Mouse (Mus musculus) skeletal muscle tissue, adult 2 months (tissue): ENCODE measurements around the gene Igdcc3.

ENCODE experiments used
- DNase-seq: peaks from one replicate; pipeline ENCODE4 v3.0.0-alpha.2; 2012; ENCODE audit warnings: low read depth, low spot score

The Igdcc3 gene

DNA sequence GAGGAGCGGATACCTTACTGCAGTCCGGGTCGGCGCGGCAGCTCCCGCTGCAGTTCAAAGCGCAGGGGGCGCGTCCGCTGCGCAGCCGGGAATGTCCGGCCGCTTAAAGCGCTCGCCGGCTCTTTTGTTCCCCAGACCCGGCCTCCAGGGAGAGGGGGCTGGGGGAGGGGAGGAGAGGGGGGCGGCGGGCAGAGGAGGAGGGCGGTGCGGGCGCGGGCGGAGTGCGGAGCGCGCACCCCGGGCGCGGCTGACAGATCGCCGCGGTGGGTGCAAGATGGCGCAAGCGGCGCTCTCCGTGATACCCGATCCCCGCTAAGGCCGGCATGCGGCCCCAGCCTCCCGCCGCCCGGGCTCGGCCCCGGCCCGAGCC, at the start of gene Igdcc3:
Gene Igdcc3, plus strand, starts transcription at position 254 of the 370 bp plus-strand sequence.
- no peak for DNase-seq

DNA sequence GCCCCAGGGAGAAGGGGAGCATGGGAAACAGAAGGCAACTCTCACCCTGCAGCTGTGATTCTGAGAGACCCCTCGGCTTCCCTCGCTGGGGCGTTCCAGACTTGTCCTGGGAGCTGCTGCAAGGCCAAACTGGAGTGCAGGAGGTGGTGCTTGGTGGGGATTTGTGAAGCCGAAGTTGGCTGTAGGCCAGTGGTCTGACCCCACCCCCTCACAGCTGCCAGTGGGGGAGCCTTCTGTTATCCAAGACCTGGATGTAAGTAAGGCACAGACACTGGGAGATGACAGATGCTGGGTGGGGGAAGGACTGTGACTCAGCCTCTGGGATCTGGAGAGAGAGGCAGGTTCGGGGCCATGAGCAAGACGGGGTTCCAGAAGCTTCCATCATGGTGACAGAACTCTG, 46.8 kb upstream of the Igdcc3 start:
- DNase-seq = peak; percentile 74

DNA sequence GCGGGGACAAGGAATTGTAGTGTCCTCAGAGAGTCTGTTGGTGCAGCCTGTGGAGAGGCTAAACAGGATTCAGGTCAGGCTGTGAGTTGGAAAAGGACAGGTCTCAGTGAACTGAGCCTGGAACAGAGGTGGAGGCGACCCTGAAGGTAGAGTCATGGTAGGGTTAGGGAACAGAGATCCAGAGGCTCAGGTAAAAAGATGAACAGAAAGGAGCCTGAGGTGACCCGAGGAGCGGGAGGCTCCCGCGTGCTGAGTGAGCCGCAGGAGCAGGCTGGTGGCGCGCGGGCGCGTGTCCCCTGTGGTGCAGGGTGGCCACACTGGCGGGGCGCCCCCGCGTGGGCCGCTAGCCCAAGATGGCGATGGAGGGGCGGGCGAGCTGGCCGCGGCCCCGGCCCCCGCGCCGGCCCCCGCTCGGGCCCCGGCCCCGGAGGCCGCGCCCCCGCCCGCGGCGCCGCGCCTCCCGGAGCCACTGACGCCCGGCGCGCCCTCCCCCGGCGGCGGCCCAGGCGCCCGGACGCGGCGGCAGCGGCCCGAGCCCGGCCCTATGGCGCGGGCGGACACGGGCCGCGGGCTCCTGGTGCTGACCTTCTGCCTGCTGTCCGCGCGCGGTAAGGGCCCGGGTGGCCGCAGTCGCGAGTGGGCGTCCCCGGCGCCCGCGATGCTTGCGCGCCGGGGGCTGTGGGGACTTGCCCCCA, 39.9 kb upstream of the Igdcc3 start, which contains the start of gene Igdcc4:
Gene Igdcc4, plus strand, starts transcription at position 496 of the 695 bp plus-strand sequence.
- no peak for DNase-seq

DNA sequence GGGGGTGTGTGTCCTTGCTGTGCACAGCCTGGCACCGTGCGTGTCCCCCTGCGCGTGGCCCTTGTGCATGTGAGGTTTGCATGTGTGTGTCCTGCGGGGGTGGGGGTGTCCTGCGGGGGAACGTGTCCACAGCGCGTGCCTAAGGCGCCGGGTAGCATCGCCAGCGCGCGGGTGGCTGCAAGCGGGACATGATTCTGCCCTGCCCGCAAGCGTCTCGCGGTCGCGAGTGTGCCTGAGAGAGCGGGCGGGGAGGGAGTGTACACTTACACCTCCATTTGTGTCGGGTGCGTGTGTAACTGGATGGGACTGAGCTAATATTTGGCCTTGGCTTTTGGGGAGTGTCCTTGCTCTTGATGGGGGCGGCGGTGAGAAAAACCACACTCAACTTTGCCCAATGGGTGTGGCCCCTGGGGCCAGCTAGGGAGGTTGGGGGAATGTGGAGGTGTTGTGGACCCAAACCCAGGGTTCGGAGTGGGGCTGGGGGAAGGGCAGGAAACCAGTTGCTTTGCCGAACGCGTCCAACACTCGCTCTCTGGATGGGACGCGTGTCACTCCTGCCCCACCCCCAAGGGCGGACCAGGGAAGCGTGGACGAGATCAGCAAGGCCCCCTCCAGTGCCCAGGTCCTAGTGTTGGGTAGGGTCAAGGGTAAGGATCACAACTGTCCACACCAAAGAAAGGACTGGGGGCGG, 39.2 kb upstream of the Igdcc3 start:
- no peak for DNase-seq

DNA sequence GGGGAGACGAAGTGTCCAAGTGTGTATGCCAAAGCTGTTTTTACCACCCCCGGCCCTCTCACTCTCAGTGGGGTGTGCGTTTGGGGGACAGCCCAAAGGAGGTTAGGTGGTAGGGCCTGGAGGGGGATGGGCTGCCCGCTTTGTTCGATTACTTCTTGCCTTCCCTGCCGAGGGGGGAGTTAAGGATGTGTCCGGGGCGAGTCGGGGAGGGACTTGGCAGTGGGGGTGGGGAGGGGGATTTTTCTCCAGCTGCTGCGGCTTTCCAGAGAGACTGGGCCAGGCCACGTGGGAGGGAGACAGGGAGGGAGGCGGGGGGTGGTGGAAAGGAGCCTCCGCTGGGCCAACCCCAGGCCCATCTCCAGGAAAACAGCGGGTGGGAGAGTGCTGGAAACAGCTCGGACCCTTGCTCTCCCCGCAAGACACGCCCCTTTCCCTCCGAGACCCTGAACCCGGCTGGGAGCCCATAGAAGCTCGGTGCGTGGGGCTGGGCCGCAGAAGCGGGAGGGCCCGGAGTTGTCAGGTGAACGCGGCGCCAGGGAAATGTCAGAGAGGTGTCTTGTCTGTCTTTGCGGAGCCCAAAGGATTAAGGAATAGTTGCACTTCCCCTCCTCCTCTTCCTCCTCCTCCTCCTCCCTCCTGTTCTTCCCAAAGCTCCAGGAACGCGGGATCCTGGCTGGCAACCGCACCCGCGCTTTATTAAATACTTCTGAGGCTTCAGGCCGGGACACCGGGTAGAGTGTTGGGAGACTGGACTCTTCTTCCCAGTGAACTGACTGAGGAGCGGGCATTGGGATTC, 38.4 kb upstream of the Igdcc3 start:
- no peak for DNase-seq

DNA sequence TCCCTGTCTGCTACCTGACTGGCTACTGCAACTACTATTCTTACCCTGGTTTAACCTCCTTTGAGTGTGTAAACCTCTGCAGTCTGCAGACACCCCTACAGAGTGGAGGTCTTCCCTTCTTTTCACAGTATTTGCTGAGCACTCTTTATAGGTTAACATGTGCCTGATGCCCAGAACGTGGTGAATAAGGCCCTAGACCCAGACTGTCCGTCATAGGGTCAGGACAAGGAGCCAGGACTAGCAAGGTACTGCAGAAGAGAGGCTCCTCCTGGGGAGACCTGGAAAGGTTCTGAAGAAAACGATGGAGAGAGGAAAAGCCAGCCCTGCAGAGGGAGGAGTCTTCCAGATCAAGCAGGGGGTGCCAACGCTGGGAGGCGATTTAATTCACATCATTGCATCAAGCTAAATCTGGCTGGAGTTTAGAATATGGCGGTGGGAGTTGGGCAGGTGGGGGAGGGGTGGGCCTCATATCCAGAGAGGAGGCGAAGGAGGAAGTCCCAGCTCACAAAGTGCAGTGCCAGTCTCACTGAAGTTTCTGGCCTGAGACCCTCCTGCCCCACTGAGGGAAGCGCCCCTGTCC, 37.7 kb upstream of the Igdcc3 start:
- DNase-seq = no peak

DNA sequence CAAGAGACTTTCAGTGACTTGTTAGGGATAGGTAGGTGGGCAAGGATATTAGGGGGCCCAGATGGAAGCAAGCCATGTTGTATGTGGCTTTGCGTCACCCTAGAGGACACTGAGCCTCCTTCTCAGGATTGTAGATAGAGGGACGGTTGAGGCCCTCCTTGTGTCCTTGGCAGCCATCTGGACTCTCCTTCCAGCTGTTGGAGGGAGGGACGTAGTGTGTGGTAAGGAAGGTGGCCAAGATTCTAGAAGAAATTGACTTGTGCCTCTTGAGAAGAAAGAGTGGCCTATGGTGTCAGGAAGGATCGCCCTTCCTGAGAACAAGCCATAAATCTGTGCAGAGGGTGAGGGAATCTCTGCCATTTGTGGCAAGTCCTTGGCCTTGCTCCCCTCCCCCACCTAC, 34.2 kb upstream of the Igdcc3 start:
- DNase-seq = no peak

DNA sequence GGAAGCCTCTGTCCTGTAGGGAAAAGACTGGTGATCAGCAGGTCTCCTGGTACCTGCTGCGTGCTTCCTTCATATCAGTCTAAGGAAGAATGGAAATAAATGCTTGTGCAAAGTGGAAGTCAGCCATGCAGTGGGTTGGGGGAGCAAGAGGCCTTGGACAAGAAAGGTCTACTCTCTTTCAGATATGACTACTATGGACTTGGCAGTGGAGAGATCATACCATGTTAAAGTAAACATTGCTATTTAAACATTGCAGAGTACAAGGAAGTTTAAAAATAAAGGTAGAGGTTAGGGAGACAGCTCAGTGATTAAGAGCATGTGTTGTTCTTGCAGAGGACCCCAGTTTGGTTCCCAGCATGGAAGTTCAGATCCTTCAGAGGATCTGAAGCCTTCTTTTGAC, 33.1 kb upstream of the Igdcc3 start:
- DNase-seq = no peak

DNA sequence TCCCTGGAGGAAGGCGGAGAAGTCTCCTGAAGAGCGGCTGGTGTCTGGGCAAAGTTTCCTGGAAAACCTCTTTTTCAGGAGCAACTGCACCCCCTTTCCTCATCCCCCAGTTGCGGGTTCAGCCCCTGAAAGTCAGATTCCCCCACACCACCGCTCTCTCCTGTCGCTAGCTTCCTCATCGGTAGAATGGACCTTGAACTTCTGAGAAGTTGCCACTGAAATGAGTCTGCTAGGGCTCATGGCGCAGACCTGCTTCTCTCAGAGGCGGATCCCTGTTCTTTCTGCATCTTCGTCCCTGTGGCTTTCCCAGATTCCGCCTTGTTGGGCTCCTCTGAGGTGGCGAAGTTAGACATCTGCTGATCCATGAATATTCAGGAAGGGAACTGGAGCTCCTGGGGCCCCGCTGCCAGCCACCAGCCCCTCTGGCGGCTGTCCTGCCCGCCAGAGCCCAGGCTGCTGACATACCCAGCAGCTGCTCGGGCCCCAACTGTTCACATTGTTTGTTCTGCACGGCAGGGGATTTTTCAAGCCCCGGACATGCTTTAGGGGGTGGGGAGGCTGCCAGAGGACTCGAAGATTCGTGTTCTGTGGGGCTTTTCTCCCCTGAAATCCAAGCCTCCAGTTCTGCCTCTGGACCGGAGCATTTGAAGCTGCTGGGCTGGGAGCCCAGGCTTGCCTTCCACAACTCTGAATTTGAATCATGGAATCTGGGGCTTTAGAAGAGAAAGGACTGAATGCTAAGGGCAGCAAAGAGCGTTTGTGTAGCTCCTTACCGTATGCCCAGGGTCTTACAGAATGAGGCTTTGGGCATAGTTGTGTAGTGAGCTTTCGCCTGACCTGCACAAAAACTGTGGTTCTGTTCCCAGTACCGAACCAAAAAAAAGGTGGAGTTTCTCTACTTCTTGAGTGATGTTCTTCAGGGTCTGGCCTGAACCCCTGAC, 31.6 kb upstream of the Igdcc3 start:
- DNase-seq = no peak

DNA sequence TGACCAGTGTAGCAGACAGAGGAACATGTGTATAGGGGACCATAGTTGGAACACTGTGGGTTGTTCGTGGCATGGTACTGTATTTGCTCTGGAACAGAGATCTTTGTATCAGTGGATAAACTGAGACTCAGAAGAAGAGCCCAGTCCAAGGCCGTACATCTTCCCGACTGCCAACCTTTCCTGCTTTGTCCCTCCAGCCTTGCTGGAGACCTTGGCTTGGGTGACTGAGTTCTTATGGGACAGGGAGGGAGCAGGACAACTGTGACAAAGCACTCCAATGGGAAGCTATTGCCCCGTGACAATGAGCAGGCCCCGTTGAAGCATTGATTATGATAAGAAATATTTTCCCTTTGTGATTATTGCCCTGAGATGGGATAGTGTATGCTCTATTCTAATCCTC, 29.3 kb upstream of the Igdcc3 start:
- no peak for DNase-seq

DNA sequence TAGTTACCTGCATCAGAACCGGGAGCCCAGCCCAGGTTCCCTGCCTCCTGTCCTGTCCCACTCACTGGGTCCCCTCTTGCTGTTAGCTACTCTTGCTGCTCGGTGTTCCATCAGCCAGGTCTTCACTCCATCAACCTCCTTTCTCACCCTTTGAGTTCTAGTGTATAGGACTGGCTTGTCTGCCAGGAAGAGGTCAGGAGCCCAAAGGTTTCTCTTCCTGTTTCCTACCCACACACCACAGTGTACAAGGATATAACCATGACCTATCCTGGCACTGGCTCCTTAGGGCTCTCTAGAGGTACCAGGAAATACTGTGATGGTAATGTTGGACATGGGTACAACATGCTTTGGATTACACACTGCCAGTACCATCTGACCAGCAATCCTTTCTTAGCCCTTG, 27.3 kb upstream of the Igdcc3 start:
- DNase-seq = no peak

DNA sequence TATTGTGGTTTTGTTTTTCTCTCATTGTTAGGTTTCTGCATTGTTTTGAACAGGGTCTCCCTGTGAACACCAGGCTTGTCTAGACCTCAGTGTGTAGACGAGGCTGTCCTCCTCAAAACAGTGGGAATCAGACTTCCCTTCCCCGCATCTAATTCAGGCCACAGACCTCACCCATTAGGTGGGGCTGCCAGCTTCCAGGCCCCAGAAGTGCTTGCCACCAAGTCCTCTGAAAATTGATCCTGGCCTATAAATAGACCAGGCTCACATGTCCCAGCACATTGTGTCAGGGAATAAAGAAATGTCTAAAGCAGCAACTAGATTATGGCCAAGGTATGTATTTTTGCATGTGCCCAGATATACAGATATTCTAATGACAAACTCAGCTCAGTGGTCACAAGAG, 25.1 kb upstream of the Igdcc3 start:
- peak; percentile 71 for DNase-seq

DNA sequence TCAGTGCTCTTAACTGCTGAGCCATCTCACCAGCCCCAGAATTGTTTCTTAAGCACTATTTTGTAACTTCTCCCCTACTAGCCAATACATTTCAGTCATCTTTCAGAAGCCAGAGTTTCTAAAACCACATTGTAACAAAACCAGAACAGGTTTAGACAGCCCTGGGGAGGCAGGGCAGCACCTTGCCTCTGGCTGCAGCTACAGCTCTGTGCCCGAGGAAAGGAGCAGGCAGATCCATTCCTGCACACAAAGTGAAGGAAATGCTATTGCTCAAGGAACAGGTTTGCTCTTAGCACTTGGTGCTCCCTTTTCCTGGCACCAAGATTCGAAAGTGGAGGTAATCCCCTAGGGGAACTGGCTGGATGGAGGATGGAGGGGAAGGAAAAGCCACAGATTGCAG, 23.5 kb upstream of the Igdcc3 start:
- no peak for DNase-seq

DNA sequence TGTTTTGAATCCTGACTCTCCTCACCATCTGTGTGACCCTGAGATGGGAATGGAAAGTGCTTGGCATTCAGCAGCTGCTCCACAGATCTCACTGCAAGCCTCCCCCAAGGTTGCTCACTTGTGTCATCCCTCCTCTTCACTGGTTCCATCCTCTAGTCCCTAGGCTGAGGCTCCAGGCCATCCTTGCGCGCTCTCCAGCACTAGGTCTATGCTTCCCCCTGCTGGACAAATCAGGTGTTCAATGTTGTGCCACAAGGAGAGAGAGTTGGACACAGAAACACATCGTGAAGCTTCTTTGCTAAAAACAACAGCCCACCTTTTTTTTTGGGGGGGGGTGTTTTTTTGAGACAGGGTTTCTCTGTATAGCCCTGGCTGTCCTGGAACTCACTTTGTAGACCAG, 20.1 kb upstream of the Igdcc3 start:
- peak; percentile 68 for DNase-seq

DNA sequence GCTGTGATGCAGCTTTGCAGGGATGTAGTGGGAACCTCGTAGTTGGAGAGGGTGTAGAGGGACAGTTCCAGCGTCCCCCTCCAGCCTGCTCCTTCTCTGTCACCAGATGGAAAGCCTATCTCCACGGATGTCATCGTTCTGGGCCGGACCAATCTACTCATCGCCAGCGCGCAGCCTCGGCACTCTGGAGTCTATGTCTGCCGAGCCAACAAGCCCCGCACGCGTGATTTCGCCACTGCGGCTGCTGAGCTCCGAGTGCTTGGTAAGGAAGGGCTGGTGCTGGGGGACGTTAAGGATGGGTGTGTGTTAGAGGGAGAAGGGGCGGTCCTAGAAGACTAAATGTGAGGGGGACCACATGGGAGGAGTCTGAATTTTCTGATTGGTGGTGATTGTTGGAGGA, 18.4 kb upstream of the Igdcc3 start:
- DNase-seq = no peak

DNA sequence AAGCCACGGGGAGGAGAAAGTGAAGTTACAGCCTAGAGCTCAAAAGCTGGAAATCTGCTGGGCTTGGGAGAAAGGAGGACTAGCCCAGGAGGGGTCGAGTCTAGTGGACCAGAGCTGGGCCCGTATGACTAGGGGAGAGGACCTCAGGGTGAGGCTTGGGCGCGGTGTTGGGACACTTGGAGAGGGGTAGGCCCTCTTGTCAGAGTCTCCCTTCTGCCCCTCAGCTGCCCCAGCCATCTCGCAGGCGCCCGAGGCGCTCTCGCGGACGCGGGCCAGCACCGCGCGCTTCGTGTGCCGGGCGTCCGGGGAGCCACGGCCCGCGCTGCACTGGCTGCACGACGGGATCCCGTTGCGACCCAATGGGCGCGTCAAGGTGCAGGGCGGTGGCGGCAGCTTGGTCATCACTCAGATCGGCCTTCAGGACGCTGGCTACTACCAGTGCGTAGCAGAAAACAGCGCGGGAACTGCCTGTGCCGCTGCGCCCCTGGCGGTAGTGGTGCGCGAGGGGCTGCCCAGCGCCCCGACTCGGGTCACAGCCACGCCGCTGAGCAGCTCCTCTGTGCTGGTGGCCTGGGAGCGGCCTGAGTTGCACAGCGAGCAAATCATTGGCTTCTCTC, 17.3 kb upstream of the Igdcc3 start:
- no peak for DNase-seq

DNA sequence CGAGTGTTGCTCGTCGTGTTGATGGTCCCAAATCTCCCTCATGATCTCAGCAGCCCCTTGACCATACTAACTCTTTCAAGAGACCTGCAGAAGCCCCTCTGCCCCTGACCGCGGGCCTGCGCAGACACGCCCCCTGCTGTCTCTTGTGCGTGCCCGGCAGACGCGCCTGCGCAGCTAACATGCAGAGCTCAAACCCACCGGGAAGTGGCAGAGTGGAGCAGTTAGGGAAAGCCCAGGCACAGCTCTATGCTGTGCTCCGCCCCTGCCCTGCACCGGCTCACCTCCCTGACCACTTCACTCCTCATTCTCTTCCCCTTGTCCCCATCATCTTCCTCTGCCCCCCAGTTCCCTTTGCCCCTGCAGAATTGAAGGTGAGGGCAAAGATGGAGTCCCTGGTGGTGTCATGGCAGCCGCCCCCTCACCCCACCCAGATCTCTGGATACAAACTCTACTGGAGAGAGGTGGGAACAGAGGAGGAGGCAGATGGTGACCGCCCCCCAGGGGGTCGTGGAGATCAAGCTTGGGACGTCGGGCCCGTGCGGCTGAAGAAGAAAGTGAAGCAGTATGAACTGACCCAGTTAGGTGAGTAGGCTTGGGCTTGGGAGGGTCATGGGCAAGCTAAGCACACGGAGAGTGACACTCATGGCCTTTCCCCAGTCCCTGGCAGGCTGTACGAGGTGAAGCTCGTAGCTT, 12.7 kb upstream of the Igdcc3 start:
- no peak for DNase-seq

DNA sequence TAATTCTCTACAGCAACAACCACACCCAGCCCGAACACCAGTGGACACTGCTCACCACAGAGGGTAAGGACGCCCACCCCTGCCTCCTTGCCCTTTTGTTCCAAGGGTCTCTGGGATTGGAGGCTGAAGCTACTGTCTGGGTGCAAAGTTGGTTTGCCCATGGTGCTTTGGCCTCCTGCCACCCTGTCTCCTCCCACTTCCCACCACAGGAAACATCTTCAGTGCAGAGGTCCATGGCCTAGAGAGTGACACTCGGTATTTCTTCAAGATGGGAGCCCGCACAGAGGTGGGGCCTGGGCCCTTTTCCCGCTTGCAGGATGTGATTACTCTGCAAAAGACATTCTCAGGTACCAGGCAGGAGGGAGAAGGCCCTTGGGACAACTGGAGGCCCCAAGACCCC, 9.3 kb upstream of the Igdcc3 start:
- no peak for DNase-seq

DNA sequence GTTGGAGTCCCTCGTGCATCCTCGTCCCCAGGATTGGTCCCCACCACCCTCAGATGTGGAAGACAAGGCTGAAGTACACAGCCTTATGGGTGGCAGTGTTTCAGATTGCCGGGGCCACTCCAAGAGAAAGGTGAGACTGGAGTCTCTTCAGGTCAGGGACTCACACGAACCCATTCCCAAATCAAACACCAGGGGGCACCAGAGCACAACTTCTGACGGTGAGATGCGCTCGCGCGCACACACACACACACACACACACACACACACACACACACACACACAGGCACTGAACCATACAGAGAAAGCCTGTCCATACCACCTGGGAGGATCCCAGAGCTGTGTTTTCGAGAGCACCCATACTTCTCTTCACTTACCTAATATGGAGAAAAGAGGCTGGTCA, 7.2 kb upstream of the Igdcc3 start:
- DNase-seq = peak; percentile 62

DNA sequence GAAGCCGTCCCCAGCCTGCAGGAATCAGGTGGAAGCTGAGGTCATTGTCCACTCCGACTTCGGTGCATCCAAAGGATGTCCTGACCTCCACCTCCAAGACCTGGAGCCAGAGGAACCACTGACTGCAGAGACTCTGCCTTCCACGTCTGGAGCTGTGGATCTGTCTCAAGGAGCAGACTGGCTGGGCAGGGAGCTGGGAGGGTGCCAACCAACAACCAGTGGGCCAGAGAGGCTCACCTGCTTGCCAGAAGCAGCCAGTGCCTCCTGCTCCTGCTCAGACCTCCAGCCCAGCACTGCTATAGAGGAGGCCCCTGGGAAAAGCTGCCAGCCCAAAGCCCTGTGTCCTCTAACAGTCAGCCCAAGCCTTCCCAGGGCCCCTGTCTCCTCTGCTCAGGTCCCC, 5.9 kb upstream of the Igdcc3 start:
- DNase-seq = no peak
